ENCODE assay signal across 8 mouse cellular contexts in genomic region chr8:123202288-123202687, GRCm38 (mm10). TPM values are rescaled to one million over a fixed set of nuclear protein-coding genes. Genes with fewer than 3 reads are reported as not detected.
DNase-seq lines count a peak whose midpoint lies in the region; ATAC-seq and TF ChIP-seq lines count a peak whose summit lies in the region.

No protein-coding gene starts in this region.

- H3K4me3 ChIP-seq in G1E (ENCODE audit: low read depth, low read length), result no peak overlapping the region
- no peak overlapping the region for H3K4me3 ChIP-seq in layer of hippocampus, adult 2 months

- peaks cover 13% of the 10 kb centered on the region for H3K4me1 ChIP-seq in G1E (ENCODE audit: insufficient read depth, low read depth, low read length)

- peaks cover 44% of the 10 kb centered on the region for H3K27me3 ChIP-seq in G1E (ENCODE audit: insufficient read depth, low read length)

- no peak overlapping the region for H3K27ac ChIP-seq in layer of hippocampus, adult 2 months

- TF ChIP-seq CTCF in G1E (IDR thresholded peaks at IDR 0.05; ENCODE audit: low read depth, low read length), result peak; percentile 92
- peak; percentile 97 for TF ChIP-seq CTCF in layer of hippocampus, adult 2 months (conservative IDR thresholded peaks at IDR 0.05)

- intact Hi-C loops in heart, postnatal 10 days (cut with DNase I), result loop anchor here (2.0 kb wide), 1 partner anchor 95 kb away; no protein-coding TSS in a partner anchor

- H3K36me3 ChIP-seq in G1E (replicated peaks), result peaks cover 43% of the 10 kb centered on the region

- no peak for ATAC-seq in G1E (ENCODE audit: extremely low read depth, insufficient number of reproducible peaks, low FRiP score, poor library complexity, severe bottlenecking)
- peak; percentile 75 for ATAC-seq in megakaryocyte progenitor cell, adult 5-6 weeks (replicated peaks; ENCODE audit: poor library complexity)
- ATAC-seq in activated CD4-positive, CD25-positive, alpha-beta regulatory T cell, adult 4 months, result no peak

- peak; percentile 56 for DNase-seq in G1E (ENCODE audit: low spot score)
- DNase-seq in adrenal gland, postnatal 25 days, result peak; percentile 63
- peak; percentile 83 for DNase-seq in embryo, embryonic 11 days
- peak; percentile 77 to 86 for DNase-seq in heart, postnatal 10 days
- peak; percentile 65 to 89 for DNase-seq in layer of hippocampus, adult 2 months (ENCODE audit: low spot score in 2 of 2)
- DNase-seq in right cerebral cortex, postnatal 14 days, result peak; percentile 74

- H3K9me3 ChIP-seq in G1E (replicated peaks), result no peaks in the 10 kb centered on the region

RNA-seq across cellular contexts. Expression of gene Chmp1a, which starts 10.3 kb away (rescaled TPM):
- total RNA-seq in G1E (2014; fragmentation: Nextera tagmentation), result 19.6 and 37.3 TPM in 2 replicates
- total RNA-seq in G1E (2017), result 57.9 and 78.2 TPM in 2 replicates
- polyA plus RNA-seq in G1E (2012), result 32.7 and 35.9 TPM in 2 replicates
- total RNA-seq in adrenal gland, postnatal 25 days (2021), result 79.0 and 97.8 TPM in 2 replicates
- total RNA-seq in heart, postnatal 10 days (2021), result 10 to 100 TPM; 64.2 to 82.9 TPM
- total RNA-seq in layer of hippocampus, adult 2 months (2021), result 100 to 1,000 TPM; 102 to 111 TPM
- 11.6 and 18.4 TPM in 2 replicates for total RNA-seq in megakaryocyte progenitor cell, adult 5-6 weeks (2015)
- 24.5 and 26.7 TPM in 2 replicates for total RNA-seq in megakaryocyte progenitor cell, adult 5-6 weeks (2017)
- 100 to 1,000 TPM; 108 to 109 TPM for polyA plus RNA-seq in activated CD4-positive, CD25-positive, alpha-beta regulatory T cell, adult 4 months (2017; shearing (Covaris generic))

RNA-seq across cellular contexts. Expression of gene Spata33, which starts 10.3 kb away (rescaled TPM):
- total RNA-seq in G1E (2014; fragmentation: Nextera tagmentation) (0.30 and 3.5 TPM in 2 replicates), G1E (2017) (1.1 and 1.2 TPM in 2 replicates)
- polyA plus RNA-seq in G1E (2012), result 0.09 and 0.13 TPM in 2 replicates
- total RNA-seq in adrenal gland, postnatal 25 days (2021), result 3.3 and 4.0 TPM in 2 replicates
- total RNA-seq in heart, postnatal 10 days (2021), result 10 to 100 TPM; 42.9 to 48.5 TPM
- 1 to 10 TPM; 6.5 to 7.1 TPM for total RNA-seq in layer of hippocampus, adult 2 months (2021)
- total RNA-seq in megakaryocyte progenitor cell, adult 5-6 weeks (2015), result 0.37 and 0.51 TPM in 2 replicates
- 1.9 and 5.0 TPM in 2 replicates for total RNA-seq in megakaryocyte progenitor cell, adult 5-6 weeks (2017)
- polyA plus RNA-seq in activated CD4-positive, CD25-positive, alpha-beta regulatory T cell, adult 4 months (2017; shearing (Covaris generic)), result not detected

RNA-seq across cellular contexts. Expression of gene Dpep1, which starts 16.2 kb away (rescaled TPM):
- not detected in 2 replicates for total RNA-seq in G1E (2014; fragmentation: Nextera tagmentation)
- total RNA-seq in G1E (2017), result 0.06 and 0.11 TPM in 2 replicates
- not detected in 2 replicates for polyA plus RNA-seq in G1E (2012)
- 30.1 and 32.6 TPM in 2 replicates for total RNA-seq in adrenal gland, postnatal 25 days (2021)
- 10 to 100 TPM in 1 of 2 experiments, 1 to 10 TPM in 1; 9.6 to 29.0 TPM for total RNA-seq in heart, postnatal 10 days (2021)
- total RNA-seq in layer of hippocampus, adult 2 months (2021), result under 1 TPM in 1 of 2 experiments, not detected in 1; 0.37 TPM
- total RNA-seq in megakaryocyte progenitor cell, adult 5-6 weeks (2015), result not detected in 2 replicates
- not detected in 2 replicates for total RNA-seq in megakaryocyte progenitor cell, adult 5-6 weeks (2017)
- polyA plus RNA-seq in activated CD4-positive, CD25-positive, alpha-beta regulatory T cell, adult 4 months (2017; shearing (Covaris generic)), result not detected

RNA-seq across cellular contexts. Expression of gene Cdk10, which starts 22.4 kb away (rescaled TPM):
- total RNA-seq in G1E (2014; fragmentation: Nextera tagmentation), result 22.2 and 22.3 TPM in 2 replicates
- total RNA-seq in G1E (2017), result 25.5 and 29.3 TPM in 2 replicates
- polyA plus RNA-seq in G1E (2012), result 56.3 and 64.2 TPM in 2 replicates
- 68.7 and 78.2 TPM in 2 replicates for total RNA-seq in adrenal gland, postnatal 25 days (2021)
- 10 to 100 TPM; 26.4 to 27.9 TPM for total RNA-seq in heart, postnatal 10 days (2021)
- 10 to 100 TPM; 93.9 to 98.8 TPM for total RNA-seq in layer of hippocampus, adult 2 months (2021)
- total RNA-seq in megakaryocyte progenitor cell, adult 5-6 weeks (2015), result 16.1 and 17.1 TPM in 2 replicates
- 34.9 and 38.6 TPM in 2 replicates for total RNA-seq in megakaryocyte progenitor cell, adult 5-6 weeks (2017)
- polyA plus RNA-seq in activated CD4-positive, CD25-positive, alpha-beta regulatory T cell, adult 4 months (2017; shearing (Covaris generic)), result 10 to 100 TPM; 12.0 to 21.3 TPM

RNA-seq across cellular contexts. Expression of gene Spata2l, which starts 33.7 kb away (rescaled TPM):
- total RNA-seq in G1E (2014; fragmentation: Nextera tagmentation) (3.4 and 6.8 TPM in 2 replicates), G1E (2017) (2.2 and 3.7 TPM in 2 replicates)
- polyA plus RNA-seq in G1E (2012), result 5.2 and 5.7 TPM in 2 replicates
- 15.6 and 17.9 TPM in 2 replicates for total RNA-seq in adrenal gland, postnatal 25 days (2021)
- total RNA-seq in heart, postnatal 10 days (2021), result 1 to 10 TPM; 6.4 to 6.8 TPM
- 10 to 100 TPM; 71.4 to 75.0 TPM for total RNA-seq in layer of hippocampus, adult 2 months (2021)
- total RNA-seq in megakaryocyte progenitor cell, adult 5-6 weeks (2015), result 1.7 and 2.1 TPM in 2 replicates
- total RNA-seq in megakaryocyte progenitor cell, adult 5-6 weeks (2017), result 1.2 and 1.7 TPM in 2 replicates
- 1 to 10 TPM; 7.7 to 8.8 TPM for polyA plus RNA-seq in activated CD4-positive, CD25-positive, alpha-beta regulatory T cell, adult 4 months (2017; shearing (Covaris generic))

Comparison
In these comparisons a context has a peak if more than half of its experiments do, and no peak if none do; other contexts are left out.
1. RNA of gene Dpep1, which starts 16.2 kb away (total RNA-seq): 30.1 to 32.6 TPM in adrenal gland, postnatal 25 days and 9.6 to 29.0 TPM in heart, postnatal 10 days; 0.37 TPM in layer of hippocampus, adult 2 months, 0.06 to 0.11 TPM in G1E and not detected in megakaryocyte progenitor cell, adult 5-6 weeks; every median in the first group is over 4 times any median in the second.
2. Peak in every context shown above with its lines, with median percentiles within 50 percentile points of each other: DNase-seq.